Comparison of ENCODE assay signal across 19 mouse cellular contexts in genomic region chr2:102365983-102366545, GRCm38 (mm10). TPM values are rescaled to one million over a fixed set of nuclear protein-coding genes. Genes with fewer than 3 reads are reported as not detected.
DNase-seq lines count a peak whose midpoint lies in the region; ATAC-seq and TF ChIP-seq lines count a peak whose summit lies in the region.
"Had no signal": no experiment of that assay in that cellular context is flagged by ENCODE, and none has a peak within 500 bp of the region (broad histone marks: within the 10 kb centered on the region; RNA-seq: fewer than 3 reads in every experiment).

No protein-coding gene starts in this region.

- TF ChIP-seq CTCF in olfactory bulb, adult 2 months (IDR thresholded peaks at IDR 0.05; ENCODE audit: insufficient read depth, low read depth, low read length) = no peak

- peak; percentile 32 to 38 for DNase-seq in spleen, postnatal 10 days (ENCODE audit: low spot score in 2 of 2)
- DNase-seq in spleen, adult 12 weeks (ENCODE audit: low spot score) = no peak
- peak; percentile 59 for DNase-seq in c-Kit-positive CD71-positive TER-119-positive erythroid progenitor cells, embryonic 14.5 days (ENCODE audit: low spot score)
- no peak for DNase-seq in heart, embryonic 10.5 days (ENCODE audit: low spot score)
- DNase-seq: cerebellum, adult 11 months; gastrocnemius, postnatal 14 days; heart, adult 2 months; kidney, adult 2 months; kidney, postnatal 14 days; right cerebral cortex, postnatal 14 days; thymus, adult 18-20 months had no signal

- peaks cover 65% of the 10 kb centered on the region for H3K4me1 ChIP-seq in liver, embryonic 12.5 days
- H3K4me1 ChIP-seq in olfactory bulb, adult 2 months (ENCODE audit: control insufficient read depth, insufficient read depth, low read length) = peaks cover 2% of the 10 kb centered on the region; the same call in 1 of the 2 replicates
- H3K4me1 ChIP-seq in midbrain, embryonic 13.5 days (replicated peaks) = peaks cover 11% of the 10 kb centered on the region; the same call in 1 of the 2 replicates
- peaks cover 37% of the 10 kb centered on the region for H3K4me1 ChIP-seq in heart, embryonic 10.5 days
- H3K4me1 ChIP-seq: embryonic facial prominence, embryonic 12.5 days; hindbrain, embryonic 10.5 days; limb, embryonic 15.5 days; neural tube, embryonic 12.5 days had no signal

- H3K4me2 ChIP-seq in liver, embryonic 12.5 days = peak overlapping the region; percentile 51
- no peak overlapping the region for H3K4me2 ChIP-seq in midbrain, embryonic 13.5 days (replicated peaks)
- H3K4me2 ChIP-seq: embryonic facial prominence, embryonic 12.5 days; limb, embryonic 15.5 days; neural tube, embryonic 12.5 days had no signal

- H3K9me3 ChIP-seq in liver, embryonic 12.5 days (replicated peaks) = no peaks in the 10 kb centered on the region
- no peaks in the 10 kb centered on the region for H3K9me3 ChIP-seq in midbrain, embryonic 13.5 days
- H3K9me3 ChIP-seq in heart, embryonic 10.5 days = no peaks in the 10 kb centered on the region
- H3K9me3 ChIP-seq: embryonic facial prominence, embryonic 12.5 days; forebrain, embryonic 10.5 days; hindbrain, embryonic 10.5 days; limb, embryonic 15.5 days; neural tube, embryonic 12.5 days had no signal

- no peak for TF ChIP-seq POLR2A in olfactory bulb, adult 2 months (IDR thresholded peaks at IDR 0.05; ENCODE audit: insufficient read depth, low read depth, low read length)

- H3K27me3 ChIP-seq in liver, embryonic 12.5 days (replicated peaks) = no peaks in the 10 kb centered on the region
- no peaks in the 10 kb centered on the region for H3K27me3 ChIP-seq in midbrain, embryonic 13.5 days
- no peaks in the 10 kb centered on the region for H3K27me3 ChIP-seq in heart, embryonic 10.5 days (ENCODE audit: insufficient read depth, poor library complexity, severe bottlenecking)
- H3K27me3 ChIP-seq: embryonic facial prominence, embryonic 12.5 days; limb, embryonic 15.5 days; neural tube, embryonic 12.5 days had no signal

- H3K36me3 ChIP-seq in liver, embryonic 12.5 days = no peaks in the 10 kb centered on the region
- H3K36me3 ChIP-seq in midbrain, embryonic 13.5 days = no peaks in the 10 kb centered on the region
- no peaks in the 10 kb centered on the region for H3K36me3 ChIP-seq in heart, embryonic 10.5 days
- H3K36me3 ChIP-seq: embryonic facial prominence, embryonic 12.5 days; forebrain, embryonic 10.5 days; hindbrain, embryonic 10.5 days; limb, embryonic 15.5 days; neural tube, embryonic 12.5 days had no signal

- ATAC-seq in liver, embryonic 12.5 days = peak; percentile 95
- ATAC-seq in midbrain, embryonic 13.5 days = no peak

- WGBS in liver, embryonic 12.5 days (ENCODE audit: insufficient replicate concordance) = 29% methylated on average over 7 of the region's 7 CpGs
- WGBS in olfactory bulb, adult 2 months = 69% methylated on average over 7 of the region's 7 CpGs
- 90% methylated on average over 7 of the region's 7 CpGs for WGBS in midbrain, embryonic 13.5 days
- WGBS in heart, embryonic 10.5 days = 57% methylated on average over 7 of the region's 7 CpGs

- no peak overlapping the region; the same call in 1 of the 2 replicates for H3K9ac ChIP-seq in liver, embryonic 12.5 days
- no peak overlapping the region for H3K9ac ChIP-seq in midbrain, embryonic 13.5 days (replicated peaks)
- H3K9ac ChIP-seq: embryonic facial prominence, embryonic 12.5 days; limb, embryonic 15.5 days; neural tube, embryonic 12.5 days had no signal

- H3K27ac ChIP-seq in liver, embryonic 12.5 days = peak overlapping the region; percentile 88
- H3K27ac ChIP-seq in olfactory bulb, adult 2 months (ENCODE audit: insufficient read depth, low read depth, low read length) = peak overlapping the region; percentile 60
- H3K27ac ChIP-seq in midbrain, embryonic 13.5 days = no peak overlapping the region
- no peak overlapping the region for H3K27ac ChIP-seq in heart, embryonic 10.5 days
- H3K27ac ChIP-seq: embryonic facial prominence, embryonic 12.5 days; forebrain, embryonic 10.5 days; heart, adult 2 months; hindbrain, embryonic 10.5 days; limb, embryonic 15.5 days; neural tube, embryonic 12.5 days had no signal

- H3K4me3 ChIP-seq in liver, embryonic 12.5 days = no peak overlapping the region
- no peak overlapping the region for H3K4me3 ChIP-seq in olfactory bulb, adult 2 months (ENCODE audit: insufficient read depth, low read depth, low read length)
- no peak overlapping the region for H3K4me3 ChIP-seq in midbrain, embryonic 13.5 days (replicated peaks)
- no peak overlapping the region for H3K4me3 ChIP-seq in heart, embryonic 10.5 days
- H3K4me3 ChIP-seq: embryonic facial prominence, embryonic 12.5 days; forebrain, embryonic 10.5 days; heart, adult 2 months; hindbrain, embryonic 10.5 days; limb, embryonic 15.5 days; neural tube, embryonic 12.5 days had no signal

RNA-seq across cellular contexts. Expression of gene Trim44, which starts 41.6 kb away (rescaled TPM):
- polyA plus RNA-seq in liver, embryonic 12.5 days (2016; fragmentation: Nextera tagmentation; extraction: Ambion mirVana) = 21.2 and 21.3 TPM in 2 replicates
- 108 and 163 TPM in 2 replicates for polyA plus RNA-seq in olfactory bulb, adult 2 months (2012; ENCODE audit: insufficient read depth, insufficient read length, low replicate concordance, missing spikeins)
- polyA plus RNA-seq in midbrain, embryonic 13.5 days (2015; fragmentation: Nextera tagmentation; extraction: Ambion mirVana) = 45.6 and 49.7 TPM in 2 replicates
- 23.6 TPM in 2 replicates for polyA plus RNA-seq in heart, embryonic 10.5 days (2016; fragmentation: Nextera tagmentation; extraction: Ambion mirVana)

Comparison
In these comparisons a context has a peak if more than half of its experiments do, and no peak if none do; other contexts are left out.
1. DNase-seq: peak in spleen, postnatal 10 days (2 of 2) and c-Kit-positive CD71-positive TER-119-positive erythroid progenitor cells, embryonic 14.5 days (single experiment); none in spleen, adult 12 weeks (single experiment) and heart, embryonic 10.5 days (single experiment).
2. H3K27ac ChIP-seq: peak in liver, embryonic 12.5 days (single experiment) and olfactory bulb, adult 2 months (single experiment); none in midbrain, embryonic 13.5 days (single experiment) and heart, embryonic 10.5 days (single experiment).